Mouse (Mus musculus): ENCODE results near the gene Sprr2d. TPM values are rescaled to one million over a fixed set of nuclear protein-coding genes. Genes with fewer than 3 reads are reported as not detected.

The Sprr2d gene
- total RNA-seq (2021), result not detected
- long read RNA-seq, experiment 1, result 0 reads
- long read RNA-seq, experiment 2, result 0 reads

- no peak for DNase-seq (ENCODE audit: low spot score in 2 of 2)
Observed at GRCm38 (mm10) chr3:92338840-92339239, at the start of gene Sprr2d. Sprr2d (plus strand) TSS chr3:92339140.

- no peak for DNase-seq (ENCODE audit: low spot score in 2 of 2)
Observed at GRCm38 (mm10) chr3:92307406-92307805, 31.5 kb upstream of the Sprr2d start.

GRCm38 (mm10) chr3:92316320-92316719 lies 22.6 kb upstream of the Sprr2d start, which contains the start of gene Sprr2b:
Sprr2b (plus strand) TSS chr3:92316620.
- DNase-seq (ENCODE audit: low spot score in 2 of 2), result no peak

DNA sequence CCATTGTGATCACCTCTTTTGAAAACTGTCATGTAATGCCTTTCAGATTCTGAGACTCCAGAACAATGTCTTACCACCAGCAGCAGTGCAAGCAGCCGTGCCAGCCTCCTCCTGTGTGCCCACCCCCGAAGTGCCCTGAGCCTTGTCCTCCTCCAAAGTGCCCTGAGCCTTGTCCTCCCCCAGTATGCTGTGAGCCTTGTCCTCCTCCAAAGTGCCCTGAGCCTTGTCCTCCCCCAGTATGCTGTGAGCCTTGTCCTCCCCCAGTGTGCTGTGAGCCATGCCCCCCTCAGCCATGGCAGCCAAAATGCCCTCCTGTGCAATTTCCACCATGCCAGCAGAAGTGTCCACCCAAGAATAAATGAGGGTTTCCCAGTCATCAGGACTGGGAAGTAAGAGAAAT lies 21.6 kb upstream of the Sprr2d start:
- DNase-seq (ENCODE audit: low spot score in 2 of 2), result no peak

DNA sequence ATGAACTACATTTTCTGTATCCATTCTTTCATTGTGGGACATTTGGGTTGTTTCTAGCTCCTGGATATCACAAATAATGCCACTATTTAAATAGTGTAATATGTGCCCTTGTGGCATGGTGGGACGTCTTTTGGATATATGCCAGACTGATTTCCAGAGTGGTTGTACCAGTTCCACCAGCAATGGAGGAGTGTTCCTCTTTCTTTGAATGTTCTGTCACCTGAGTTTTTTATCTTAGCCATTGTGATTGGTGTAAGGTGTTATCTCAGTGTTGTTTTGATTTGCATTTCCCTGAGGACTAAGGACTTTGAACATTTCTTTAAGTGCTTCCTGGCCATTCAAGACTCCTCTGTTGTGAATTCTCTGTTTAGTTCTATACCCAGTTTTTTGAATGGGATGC lies 2.7 kb upstream of the Sprr2d start:
- DNase-seq (ENCODE audit: low spot score in 2 of 2), result no peak

GRCm38 (mm10) chr3:92351843-92352242 lies 12.9 kb downstream of the Sprr2d start, which contains the start of gene Sprr2e:
Sprr2e (plus strand) TSS chr3:92352143.
- no peak for DNase-seq (ENCODE audit: low spot score in 2 of 2)

DNA sequence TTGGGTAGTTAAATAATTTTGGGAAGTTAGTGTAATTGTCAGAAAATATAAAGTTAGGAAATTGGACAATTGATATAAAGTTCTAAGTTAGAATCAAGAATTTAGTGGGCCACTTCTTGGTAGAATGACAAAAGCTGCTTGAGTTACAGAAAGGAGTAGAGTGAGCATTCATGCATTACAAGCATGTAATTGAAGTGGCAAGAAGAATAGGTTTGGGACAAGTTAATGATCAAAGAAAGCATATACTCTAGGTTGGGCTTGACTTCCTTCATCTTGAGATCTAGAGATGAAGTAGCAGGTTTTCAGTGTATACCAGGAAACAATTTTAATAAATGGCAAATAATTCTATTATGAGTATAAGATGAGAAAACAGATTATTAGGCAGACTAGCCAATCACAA lies 22.7 kb downstream of the Sprr2d start:
- DNase-seq (ENCODE audit: low spot score in 2 of 2), result no peak

DNA sequence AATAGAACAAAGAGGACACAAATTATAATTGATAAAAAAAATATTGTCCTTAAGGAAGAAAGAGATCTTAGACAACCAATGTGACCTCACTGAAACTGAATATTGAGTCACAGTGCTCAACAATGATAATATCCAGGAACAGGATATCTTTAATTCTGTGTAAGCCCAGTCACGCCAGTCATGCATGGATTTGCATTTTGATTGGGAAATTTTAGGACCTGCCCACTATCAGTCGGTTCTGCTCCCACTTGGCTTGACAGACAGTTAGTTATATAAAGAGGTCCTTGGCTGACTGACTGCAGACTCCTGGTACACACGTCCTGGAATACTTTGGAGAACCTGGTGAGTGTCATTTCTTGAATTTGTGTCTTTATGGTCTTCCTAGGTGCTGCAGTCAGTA lies 25.9 kb downstream of the Sprr2d start, which contains the start of gene Sprr2f:
Gene Sprr2f, plus strand, starts transcription at position 301 of the 400 bp plus-strand sequence.
- DNase-seq (ENCODE audit: low spot score in 2 of 2), result no peak

DNA sequence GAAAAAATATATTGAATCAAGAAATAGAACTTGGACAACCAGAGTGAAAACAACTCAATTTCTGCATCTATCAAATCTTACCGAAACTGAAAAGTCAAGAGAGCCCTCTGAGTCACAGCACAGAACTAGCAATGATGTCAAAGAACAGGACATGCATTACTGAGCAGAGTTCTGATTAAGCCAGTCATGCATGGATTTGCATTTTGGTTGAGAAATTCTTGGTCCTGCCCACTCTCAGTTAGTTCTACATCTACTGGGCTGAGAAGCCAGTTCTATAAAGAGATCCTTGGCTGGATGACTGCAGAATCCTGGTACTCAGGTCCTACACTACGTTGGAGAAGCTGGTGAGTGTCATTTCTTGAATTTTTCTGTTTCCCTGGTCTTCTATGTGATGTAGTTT lies 34.7 kb downstream of the Sprr2d start:
- DNase-seq (ENCODE audit: low spot score in 2 of 2), result no peak

GRCm38 (mm10) chr3:92385385-92385784 lies 46.4 kb downstream of the Sprr2d start, which contains the start of gene Sprr2h:
Sprr2h (plus strand) TSS chr3:92385685.
- no peak for DNase-seq (ENCODE audit: low spot score in 2 of 2)

Other genes starting within 250 kb of the Sprr2d start
- gene Prr9, start 215.2 kb upstream of the Sprr2d start, total RNA-seq (2021), result not detected
- gene Lelp1, start 196.4 kb upstream of the Sprr2d start, total RNA-seq (2021), result not detected
- not detected for gene Sprr2a1, start 123.3 kb upstream of the Sprr2d start, total RNA-seq (2021)
- not detected for gene Sprr2a2, start 123.2 kb upstream of the Sprr2d start, total RNA-seq (2021)
- gene Sprr2a3, start 53.7 kb upstream of the Sprr2d start, total RNA-seq (2021), result not detected
- gene Sprr2b, start 22.5 kb upstream of the Sprr2d start, total RNA-seq (2021), result not detected
- gene Sprr2e, start 13.0 kb downstream of the Sprr2d start, total RNA-seq (2021), result not detected
- not detected for gene Sprr2f, start 26.0 kb downstream of the Sprr2d start, total RNA-seq (2021)
- gene Sprr2h, start 46.5 kb downstream of the Sprr2d start, total RNA-seq (2021), result not detected
- not detected for gene Sprr2i, start 68.9 kb downstream of the Sprr2d start, total RNA-seq (2021)
- not detected for gene Sprr2j-ps, start 78.9 kb downstream of the Sprr2d start, total RNA-seq (2021)
- 1 to 10 TPM; 2.3 to 2.9 TPM for gene Gm9774, start 90.3 kb downstream of the Sprr2d start, total RNA-seq (2021)
- gene Sprr2k, start 93.4 kb downstream of the Sprr2d start, total RNA-seq (2021), result not detected
- not detected for gene Sprr1b, start 99.6 kb downstream of the Sprr2d start, total RNA-seq (2021)
- not detected for gene Sprr3, start 119.6 kb downstream of the Sprr2d start, total RNA-seq (2021)
- gene Sprr1a, start 146.8 kb downstream of the Sprr2d start, total RNA-seq (2021), result not detected
- not detected for gene Sprr4, start 161.4 kb downstream of the Sprr2d start, total RNA-seq (2021)
- gene 2310046K23Rik, start 195.4 kb downstream of the Sprr2d start, total RNA-seq (2021), result not detected
- not detected for gene Ivl, start 234.6 kb downstream of the Sprr2d start, total RNA-seq (2021)
- not detected for gene Smcp, start 249.9 kb downstream of the Sprr2d start, total RNA-seq (2021)